Mouse (Mus musculus) midbrain, postnatal 0 days (tissue): Measurements from ENCODE around the gene Ggcx. TPM values are rescaled to one million over a fixed set of nuclear protein-coding genes. Genes with fewer than 3 reads are reported as not detected.

Source experiments
- ATAC-seq: fragments of 200-750 bp; cut with Nextera tagmentation; 2 replicates; pipeline ENCODE4 v1.8.0; 2017; ENCODE audit warnings: moderate number of reproducible peaks, mild to moderate bottlenecking, moderate TSS enrichment, moderate library complexity; ENCODE audit not compliant: low FRiP score
- DNase-seq: peaks from one replicate; pipeline ENCODE4 v3.0.0-alpha.2; 2015; ENCODE audit warnings: low spot score
- H3K27ac ChIP-seq: fragments of 300-500 bp; sonication (generic); 2 replicates; pipeline ENCODE4 v1.5.1; 2014; ENCODE audit warnings: low read depth, mild to moderate bottlenecking, low read length, mixed read lengths
- H3K27me3 ChIP-seq: fragments of 300-500 bp; sonication (generic); 2 replicates; pipeline ENCODE4 v1.6.1; 2014; ENCODE audit warnings: low read length, control low read depth, mixed read lengths; ENCODE audit not compliant: insufficient read depth
- H3K36me3 ChIP-seq: fragments of 300-500 bp; sonication (generic); 2 replicates; pipeline ENCODE4 v1.6.1; 2014; ENCODE audit warnings: low read length, control low read depth, mixed read lengths; ENCODE audit not compliant: insufficient read depth
- H3K4me1 ChIP-seq: fragments of 300-500 bp; sonication (generic); 2 replicates; pipeline ENCODE4 v1.6.1; 2014; ENCODE audit warnings: mild to moderate bottlenecking, control low read depth, antibody characterized with exemption, low read length, mixed read lengths; ENCODE audit not compliant: insufficient read depth
- H3K4me2 ChIP-seq: fragments of 300-500 bp; sonication (generic); 2 replicates; pipeline ENCODE4 v1.6.1; 2014; ENCODE audit warnings: low read depth, mild to moderate bottlenecking, low read length, mixed read lengths; ENCODE audit not compliant: poor library complexity, severe bottlenecking
- H3K4me3 ChIP-seq: fragments of 300-500 bp; sonication (generic); 2 replicates; pipeline ENCODE4 v1.5.1; 2014; ENCODE audit warnings: low read depth, mild to moderate bottlenecking, low read length, moderate library complexity
- H3K9ac ChIP-seq: fragments of 300-500 bp; sonication (generic); replicated peaks from 2 replicates; pipeline ENCODE4 v1.6.1; 2014; ENCODE audit warnings: mild to moderate bottlenecking, low read length, moderate library complexity, mixed read lengths; ENCODE audit not compliant: poor library complexity, severe bottlenecking
- H3K9me3 ChIP-seq: fragments of 300-500 bp; sonication (generic); 2 replicates; pipeline ENCODE4 v1.6.1; 2016; ENCODE audit warnings: low read length, control low read depth
- CTCF ChIP-seq: IDR thresholded peaks from 2 replicates; pipeline ENCODE4 v1.5.1; 2016; ENCODE audit warnings: antibody characterized with exemption, mild to moderate bottlenecking
- WGBS: fragments of 180-500 bp; shearing (Covaris S2); extraction: QIAGEN DNeasy Blood & Tissue Kit; methylation state at CpG from one replicate; pipeline ENCODE4 v1.1.7; 2014; 5-methylcytosine and 5-hydroxymethylcytosine counted together
- polyA plus RNA-seq: library from polyadenylated mRNA; unstranded; fragments of >200 nt; fragmentation: Nextera tagmentation; extraction: Ambion mirVana; gene quantifications from 2 replicates; pipeline ENCODE4 v1.2.1, GENCODE M21; 2015
- total RNA-seq: library from RNA; depleted of rRNA; stranded (reverse); fragments of >200 nt; gene quantifications from 2 replicates; pipeline ENCODE4 v1.2.3, GENCODE M21; 2014

The Ggcx gene
- total and polyA plus RNA-seq, 2 experiments from 2014 or later = 10.7 to 18.8 TPM

DNA sequence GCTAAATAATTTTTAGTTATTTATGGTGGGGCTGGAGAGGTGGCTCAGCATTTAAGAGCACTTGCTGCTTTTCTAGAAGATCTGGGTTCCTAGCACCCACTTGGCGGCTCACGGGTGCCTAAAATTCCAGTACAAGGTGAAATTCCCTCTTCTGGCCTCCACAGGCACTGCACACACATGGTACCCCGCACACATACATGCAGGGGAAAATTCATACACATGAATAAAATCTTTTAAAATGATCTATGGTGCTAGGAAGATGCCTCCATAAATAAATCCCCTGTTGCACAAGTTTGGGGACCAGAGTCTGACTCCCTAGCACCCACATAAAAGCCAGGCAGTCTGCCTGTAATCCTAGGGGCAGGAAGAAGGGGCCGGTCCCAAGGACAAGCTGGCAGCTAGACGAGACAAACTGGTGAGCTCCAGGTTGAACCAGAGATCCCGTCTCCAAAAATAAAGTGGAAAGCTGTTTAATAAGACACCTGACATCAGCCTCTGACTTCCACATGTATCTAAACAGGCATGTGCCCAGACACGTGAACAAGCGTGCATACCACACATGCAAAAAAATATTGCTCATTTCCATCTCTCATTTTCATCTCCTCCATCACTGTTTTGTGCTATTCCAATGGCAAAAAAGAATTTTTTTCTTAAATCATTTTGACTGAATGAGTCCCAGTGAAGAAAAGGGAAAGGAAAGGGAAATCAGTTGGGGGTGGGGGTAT lies 35.4 kb upstream of the Ggcx start:
- no peak overlapping the region for H3K4me3 ChIP-seq
- no peaks in the 10 kb centered on the region for H3K9me3 ChIP-seq
- no peaks in the 10 kb centered on the region for H3K36me3 ChIP-seq
- ATAC-seq (no peak), DNase-seq (no peak)
- TF ChIP-seq CTCF = no peak
- no peak overlapping the region for H3K4me2 ChIP-seq
- peaks cover 5% of the 10 kb centered on the region; the same call in 1 of the 2 replicates for H3K4me1 ChIP-seq
- WGBS = 89% methylated on average over 8 of the region's 8 CpGs
- peaks cover 16% of the 10 kb centered on the region for H3K27me3 ChIP-seq
- H3K9ac ChIP-seq = no peak overlapping the region
- H3K27ac ChIP-seq = no peak overlapping the region

GRCm38 (mm10) chr6:72379377-72380130 lies 34.6 kb upstream of the Ggcx start:
- peak overlapping the region; percentile 38 for H3K4me3 ChIP-seq
- WGBS = 52% methylated on average over 7 of the region's 7 CpGs
- no peaks in the 10 kb centered on the region for H3K9me3 ChIP-seq
- peak overlapping the region; percentile 52 for H3K4me2 ChIP-seq
- H3K36me3 ChIP-seq = no peaks in the 10 kb centered on the region
- peaks cover 5% of the 10 kb centered on the region; the same call in 1 of the 2 replicates for H3K4me1 ChIP-seq
- peaks cover 16% of the 10 kb centered on the region for H3K27me3 ChIP-seq
- DNase-seq (no peak), ATAC-seq (no peak)
- no peak for TF ChIP-seq CTCF
- H3K9ac ChIP-seq = no peak overlapping the region
- no peak overlapping the region for H3K27ac ChIP-seq

DNA sequence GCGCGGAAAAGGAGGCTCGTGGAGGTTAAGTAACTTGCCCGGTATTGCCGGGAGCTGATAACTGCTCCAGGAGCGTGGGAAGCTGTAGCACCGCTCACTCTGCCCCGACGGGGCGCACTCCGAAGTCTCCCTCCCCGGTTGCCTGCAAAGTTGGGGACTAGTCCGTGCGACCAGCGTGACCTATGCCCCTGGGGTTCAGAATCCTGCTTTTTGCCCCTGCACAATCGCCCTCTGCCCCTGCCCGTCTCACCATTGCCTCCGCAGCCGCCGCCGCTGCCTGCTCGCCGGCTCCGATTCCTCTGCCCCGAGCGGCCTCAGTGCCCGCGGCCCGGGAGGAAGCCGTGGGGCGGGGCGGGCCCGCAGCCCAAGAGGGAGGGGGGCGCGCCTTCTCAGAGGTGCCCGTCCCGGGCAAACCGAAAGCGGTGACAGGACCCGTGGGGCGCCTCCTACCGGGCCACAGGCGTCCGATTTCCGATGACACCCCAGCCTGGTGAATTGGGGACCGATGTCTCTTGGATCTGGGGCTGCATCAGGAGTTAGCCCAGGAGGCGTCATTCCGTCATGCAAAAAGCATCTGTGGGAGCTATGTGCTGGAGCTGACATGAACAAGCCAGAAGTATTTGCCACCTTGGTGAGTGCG lies 33.9 kb upstream of the Ggcx start, which contains the start of gene Vamp5:
TSS of gene Vamp5 (minus strand) at position 338 of the 640 bp plus-strand sequence.
- no peak; the same call in 1 of the 2 replicates for TF ChIP-seq CTCF
- Histone ChIP-seq H3K9me3 (no peaks in the 10 kb centered on the region), H3K4me1 (peaks cover 5% of the 10 kb centered on the region; the same call in 1 of the 2 replicates), H3K4me2 (peak within 1 kb of the TSS; percentile 52), H3K27me3 (peaks cover 16% of the 10 kb centered on the region), H3K27ac (no peak within 1 kb of the TSS), H3K36me3 (no peaks in the 10 kb centered on the region), H3K9ac (0 out of 2 replicates have a peak within 1 kb of the TSS, but pooled peaks have one; percentile 24), H3K4me3 (peak within 1 kb of the TSS; percentile 38)
- DNase-seq (no peak), ATAC-seq (0 out of 2 replicates have a peak, but pooled peaks have one; percentile 44)
- WGBS = 3% methylated on average over 46 of the region's 49 CpGs

- TF ChIP-seq CTCF = no peak
- DNase-seq = no peak
- H3K4me1 ChIP-seq = peaks cover 5% of the 10 kb centered on the region; the same call in 1 of the 2 replicates
- H3K27me3 ChIP-seq = peaks cover 16% of the 10 kb centered on the region
- H3K4me3 ChIP-seq = no peak overlapping the region
- H3K9me3 ChIP-seq = no peaks in the 10 kb centered on the region
- no peak overlapping the region for H3K9ac ChIP-seq
- H3K27ac ChIP-seq = no peak overlapping the region
- no peak overlapping the region for H3K4me2 ChIP-seq
- 74% methylated on average over 6 of the region's 6 CpGs for WGBS
- H3K36me3 ChIP-seq = no peaks in the 10 kb centered on the region
- no peak for ATAC-seq
These were observed 31.6 kb upstream of the Ggcx start for GRCm38 (mm10) chr6:72382494-72382893.

DNA sequence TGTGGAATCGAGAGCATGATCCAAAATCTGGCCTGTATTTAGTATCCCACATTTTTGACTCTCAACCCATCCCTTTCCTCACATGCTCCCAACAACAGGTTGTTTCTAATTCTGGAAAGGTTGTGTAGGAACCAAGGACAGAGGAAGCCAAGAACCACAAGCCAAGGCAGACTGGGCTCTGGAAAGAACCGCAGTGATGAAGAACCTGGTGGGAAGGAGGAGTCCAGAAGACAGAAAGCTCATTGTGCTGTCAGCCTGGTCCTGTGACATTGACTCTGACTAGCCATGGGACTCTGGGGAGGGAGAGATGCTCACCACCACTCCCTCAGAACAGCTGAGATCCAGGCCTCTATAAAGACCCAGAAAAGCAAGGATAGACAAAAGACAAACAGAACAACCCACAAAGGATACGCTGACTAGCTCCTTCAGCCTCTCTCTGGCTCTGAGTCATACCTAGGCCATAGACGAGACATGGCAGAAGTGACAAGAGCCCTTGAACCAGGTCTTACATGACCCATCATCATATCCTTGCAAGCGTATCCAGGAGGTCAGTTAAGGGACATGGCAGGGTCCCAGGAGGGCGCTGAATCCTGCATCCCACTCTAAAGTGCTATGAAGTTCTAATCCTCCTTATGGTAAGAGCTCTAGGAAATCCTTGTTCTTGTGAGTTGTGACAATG lies 30.8 kb upstream of the Ggcx start:
- DNase-seq (no peak), ATAC-seq (no peak)
- Histone ChIP-seq H3K9ac (no peak overlapping the region), H3K27ac (no peak overlapping the region), H3K36me3 (no peaks in the 10 kb centered on the region), H3K27me3 (peaks cover 16% of the 10 kb centered on the region), H3K9me3 (no peaks in the 10 kb centered on the region), H3K4me3 (no peak overlapping the region), H3K4me2 (no peak overlapping the region), H3K4me1 (peaks cover 5% of the 10 kb centered on the region; the same call in 1 of the 2 replicates)
- TF ChIP-seq CTCF = no peak
- WGBS = 84% methylated on average over 6 of the region's 6 CpGs
